Mouse (Mus musculus): ENCODE measurements around the gene Itpa. TPM values are rescaled to one million over a fixed set of nuclear protein-coding genes. Genes with fewer than 3 reads are reported as not detected.

Itpa gene
- total RNA-seq, 2 experiments from 2014 or later: 10.8 to 16.2 TPM

GRCm38 (mm10) chr2:130664102-130664701 lies 3.2 kb upstream of the Itpa start, which contains the start of gene Ddrgk1:
Gene Ddrgk1, minus strand, starts transcription at chr2:130664659.
- DNase-seq: peak; percentile 96
- no peak for TF ChIP-seq CTCF (IDR thresholded peaks at IDR 0.05)
- intact Hi-C loops (cut with DNase I): no loop called here
- peak within 1 kb of the TSS; percentile 100 for H3K27ac ChIP-seq
- H3K4me3 ChIP-seq: peak within 1 kb of the TSS; percentile 87

GRCm38 (mm10) chr2:130677211-130677610 lies 9.8 kb downstream of the Itpa start:
- no peak for TF ChIP-seq CTCF (IDR thresholded peaks at IDR 0.05)
- DNase-seq: no peak
- H3K27ac ChIP-seq: no peak overlapping the region
- intact Hi-C loops (cut with DNase I): no loop called here
- H3K4me3 ChIP-seq: no peak overlapping the region

GRCm38 (mm10) chr2:130679154-130679553 lies 11.7 kb downstream of the Itpa start:
- H3K4me3 ChIP-seq: no peak overlapping the region
- H3K27ac ChIP-seq: no peak overlapping the region
- TF ChIP-seq CTCF (IDR thresholded peaks at IDR 0.05): no peak
- intact Hi-C loops (cut with DNase I): no loop called here
- DNase-seq: no peak

- DNase-seq: no peak
- Histone ChIP-seq H3K27ac (no peak overlapping the region), H3K4me3 (no peak overlapping the region)
- intact Hi-C loops (cut with DNase I): no loop called here
- TF ChIP-seq CTCF (IDR thresholded peaks at IDR 0.05): no peak
Measured at GRCm38 (mm10) chr2:130679899-130680298, 12.5 kb downstream of the Itpa start.

GRCm38 (mm10) chr2:130681531-130681930 lies 14.1 kb downstream of the Itpa start:
- TF ChIP-seq CTCF (IDR thresholded peaks at IDR 0.05): no peak
- intact Hi-C loops (cut with DNase I): no loop called here

GRCm38 (mm10) chr2:130685426-130685825 lies 18.0 kb downstream of the Itpa start:
- TF ChIP-seq CTCF (IDR thresholded peaks at IDR 0.05): no peak
- intact Hi-C loops (cut with DNase I): no loop called here
- Histone ChIP-seq H3K4me3 (no peak overlapping the region), H3K27ac (no peak overlapping the region)
- no peak for DNase-seq

More at GRCm38 (mm10) chr2:130681531-130681930, 14.1 kb downstream of the Itpa start:
- no peak overlapping the region for H3K27ac ChIP-seq
- no peak for DNase-seq
- no peak overlapping the region for H3K4me3 ChIP-seq

- DNase-seq: no peak
- TF ChIP-seq CTCF (IDR thresholded peaks at IDR 0.05): no peak
- no peak overlapping the region for H3K4me3 ChIP-seq
Measured at GRCm38 (mm10) chr2:130689011-130689410, 21.6 kb downstream of the Itpa start.

GRCm38 (mm10) chr2:130693563-130693962 lies 26.2 kb downstream of the Itpa start:
- Histone ChIP-seq H3K4me3 (no peak overlapping the region), H3K27ac (no peak overlapping the region)
- no peak for DNase-seq
- TF ChIP-seq CTCF (IDR thresholded peaks at IDR 0.05): no peak
- intact Hi-C loops (cut with DNase I): no loop called here

More at GRCm38 (mm10) chr2:130689011-130689410, 21.6 kb downstream of the Itpa start:
- intact Hi-C loops (cut with DNase I): no loop called here
- H3K27ac ChIP-seq: no peak overlapping the region

GRCm38 (mm10) chr2:130696700-130697152 lies 29.3 kb downstream of the Itpa start:
- Histone ChIP-seq H3K4me3 (peak overlapping the region; percentile 73), H3K27ac (no peak overlapping the region)
- TF ChIP-seq CTCF (IDR thresholded peaks at IDR 0.05): no peak
- DNase-seq: no peak
- intact Hi-C loops (cut with DNase I): no loop called here

GRCm38 (mm10) chr2:130697153-130697810 lies 29.9 kb downstream of the Itpa start, which contains the start of gene Slc4a11:
Gene Slc4a11, minus strand, starts transcription at chr2:130697519.
- H3K27ac ChIP-seq: no peak within 1 kb of the TSS
- peak; percentile 69 for DNase-seq
- H3K4me3 ChIP-seq: peak within 1 kb of the TSS; percentile 73
- intact Hi-C loops (cut with DNase I): no loop called here
- no peak for TF ChIP-seq CTCF (IDR thresholded peaks at IDR 0.05)

GRCm38 (mm10) chr2:130697821-130698266 lies 30.4 kb downstream of the Itpa start:
- no peak for TF ChIP-seq CTCF (IDR thresholded peaks at IDR 0.05)
- no peak for DNase-seq
- Histone ChIP-seq H3K27ac (no peak overlapping the region), H3K4me3 (peak overlapping the region; percentile 73)
- intact Hi-C loops (cut with DNase I): no loop called here

- Histone ChIP-seq H3K27ac (no peak overlapping the region), H3K4me3 (no peak overlapping the region)
- TF ChIP-seq CTCF (IDR thresholded peaks at IDR 0.05): no peak
- intact Hi-C loops (cut with DNase I): no loop called here
- DNase-seq: no peak
Measured at GRCm38 (mm10) chr2:130704040-130705001, 36.9 kb downstream of the Itpa start.
